Mouse (Mus musculus) adrenal gland, postnatal 25 days (tissue): ENCODE measurements around the gene Ccdc88c. TPM values are rescaled to one million over a fixed set of nuclear protein-coding genes. Genes with fewer than 3 reads are reported as not detected.
A peak's percentile ranks its signal among the peaks of the same experiment; 100 is the strongest.

ENCODE experiments used
- DNase-seq: peaks from one replicate; pipeline ENCODE4 v3.0.0; 2021; ENCODE audit warnings: mixed read lengths
- long read RNA-seq: library from polyadenylated mRNA; stranded (forward); transcript quantifications from one replicate; pipeline ENCODE4 v2.0.0, GENCODE M21; 2021
- total RNA-seq: library from RNA; stranded (reverse); gene quantifications from 2 replicates; pipeline ENCODE4 v1.2.3, GENCODE M21; 2021

Gene Ccdc88c
- 2.3 and 4.6 TPM in 2 replicates for total RNA-seq
- long read RNA-seq, full-length matches to known transcripts: 1 of 1 reads
- long read RNA-seq, partial matches to known transcripts: 0 of 1 reads
- long read RNA-seq, other reads (novel, unspliced or antisense): 0 of 1 reads

GRCm38 (mm10) chr12:101028954-101029731 lies at the start of gene Ccdc88c:
Gene Ccdc88c (minus strand): TSS chr12:101029056.
- DNase-seq: peak; percentile 78

- no peak for DNase-seq
These were observed 49.1 kb upstream of the Ccdc88c start for GRCm38 (mm10) chr12:101077955-101078354.

- DNase-seq: no peak
These were observed 46.6 kb upstream of the Ccdc88c start for GRCm38 (mm10) chr12:101075433-101075832.

GRCm38 (mm10) chr12:101074821-101075429 lies 46.1 kb upstream of the Ccdc88c start:
- no peak for DNase-seq

- DNase-seq: no peak
These were observed 41.0 kb upstream of the Ccdc88c start for GRCm38 (mm10) chr12:101069813-101070212.

GRCm38 (mm10) chr12:101066329-101066728 lies 37.5 kb upstream of the Ccdc88c start:
- no peak for DNase-seq

- no peak for DNase-seq
These were observed 11.1 kb upstream of the Ccdc88c start for GRCm38 (mm10) chr12:101039956-101040355.

GRCm38 (mm10) chr12:101028247-101028953 lies 456 bp downstream of the Ccdc88c start:
- DNase-seq: no peak

- DNase-seq: no peak
These were observed 1.2 kb downstream of the Ccdc88c start for GRCm38 (mm10) chr12:101027451-101028246.

- DNase-seq: no peak
These were observed 1.9 kb downstream of the Ccdc88c start for GRCm38 (mm10) chr12:101026946-101027345.

- DNase-seq: no peak
These were observed 2.3 kb downstream of the Ccdc88c start for GRCm38 (mm10) chr12:101026518-101026917.

- DNase-seq: no peak
These were observed 2.8 kb downstream of the Ccdc88c start for GRCm38 (mm10) chr12:101026025-101026424.

GRCm38 (mm10) chr12:101025379-101025778 lies 3.5 kb downstream of the Ccdc88c start:
- DNase-seq: no peak

GRCm38 (mm10) chr12:101024824-101025223 lies 4.0 kb downstream of the Ccdc88c start:
- no peak for DNase-seq

GRCm38 (mm10) chr12:101023143-101023542 lies 5.7 kb downstream of the Ccdc88c start:
- DNase-seq: no peak

- no peak for DNase-seq
These were observed 6.5 kb downstream of the Ccdc88c start for GRCm38 (mm10) chr12:101022353-101022752.

- no peak for DNase-seq
These were observed 7.2 kb downstream of the Ccdc88c start for GRCm38 (mm10) chr12:101021484-101022226.

GRCm38 (mm10) chr12:101020210-101021015 lies 8.4 kb downstream of the Ccdc88c start:
- no peak for DNase-seq

GRCm38 (mm10) chr12:101019443-101019842 lies 9.4 kb downstream of the Ccdc88c start:
- DNase-seq: no peak

- DNase-seq: no peak
These were observed 9.8 kb downstream of the Ccdc88c start for GRCm38 (mm10) chr12:101019031-101019430.
